Mouse (Mus musculus): Measurements from ENCODE around the gene Vps26c. TPM values are rescaled to one million over a fixed set of nuclear protein-coding genes. Genes with fewer than 3 reads are reported as not detected.
A peak's percentile ranks its signal among the peaks of the same experiment; 100 is the strongest.

Vps26c gene
- polyA plus RNA-seq, 1 experiment from 2014 or later: 52.5 TPM

GRCm38 (mm10) chr16:94536417-94537158, 10.0 kb upstream of the Vps26c start:
- Histone ChIP-seq H3K9me3 (ENCODE audit: control insufficient read depth, low read length) (no peaks in the 10 kb centered on the region), H3K27me3 (replicated peaks; ENCODE audit: control insufficient read depth, insufficient read depth, low read length) (no peaks in the 10 kb centered on the region), H3K36me3 (ENCODE audit: control insufficient read depth, insufficient read depth, low read length) (no peaks in the 10 kb centered on the region), H3K9ac (ENCODE audit: low read length) (no peak overlapping the region), H3K4me1 (replicated peaks; ENCODE audit: control insufficient read depth, insufficient read depth, low read length) (no peaks in the 10 kb centered on the region), H3K4me2 (ENCODE audit: low read length) (no peak overlapping the region), H3K27ac (ENCODE audit: low read depth) (no peak overlapping the region), H3K4me3 (ENCODE audit: low read depth, low read length) (no peak overlapping the region)
- ATAC-seq (replicated peaks; ENCODE audit: low FRiP score, low TSS enrichment, low read depth): no peak
- WGBS: 73% methylated on average over 7 of the region's 7 CpGs
- DNase-seq (ENCODE audit: low spot score): no peak

- Histone ChIP-seq H3K9ac (ENCODE audit: low read length) (no peak overlapping the region), H3K4me2 (ENCODE audit: low read length) (no peak overlapping the region), H3K4me3 (ENCODE audit: low read depth, low read length) (no peak overlapping the region), H3K27ac (ENCODE audit: low read depth) (no peak overlapping the region), H3K27me3 (replicated peaks; ENCODE audit: control insufficient read depth, insufficient read depth, low read length) (no peaks in the 10 kb centered on the region), H3K4me1 (replicated peaks; ENCODE audit: control insufficient read depth, insufficient read depth, low read length) (no peaks in the 10 kb centered on the region), H3K9me3 (ENCODE audit: control insufficient read depth, low read length) (no peaks in the 10 kb centered on the region), H3K36me3 (ENCODE audit: control insufficient read depth, insufficient read depth, low read length) (no peaks in the 10 kb centered on the region)
- 91% methylated on average over 5 of the region's 5 CpGs for WGBS
- ATAC-seq (replicated peaks; ENCODE audit: low FRiP score, low TSS enrichment, low read depth): no peak
- DNase-seq (ENCODE audit: low spot score): no peak
Observed at GRCm38 (mm10) chr16:94535716-94536115, 9.1 kb upstream of the Vps26c start.

DNA sequence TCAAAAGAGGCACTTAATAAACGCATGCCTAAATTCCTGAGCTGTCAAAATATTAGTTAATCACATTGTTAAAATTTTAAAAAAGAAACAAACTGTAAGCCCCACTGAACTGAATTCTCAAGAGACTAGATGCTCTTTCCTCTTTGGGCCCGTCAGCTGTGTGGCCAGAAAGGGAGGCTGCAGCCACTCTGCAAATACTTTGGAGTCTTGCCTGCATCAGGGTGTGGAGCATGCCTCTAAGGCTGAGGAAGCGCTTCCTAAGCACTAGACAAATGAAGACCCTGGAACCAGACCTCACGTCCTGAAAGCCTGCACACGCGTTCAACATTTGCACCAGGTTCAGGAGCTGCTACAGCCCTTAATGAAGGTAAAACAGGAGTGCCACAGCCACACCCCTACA, 7.0 kb upstream of the Vps26c start:
- H3K4me1 ChIP-seq (replicated peaks; ENCODE audit: control insufficient read depth, insufficient read depth, low read length): no peaks in the 10 kb centered on the region
- H3K4me2 ChIP-seq (ENCODE audit: low read length): no peak overlapping the region
- no peak overlapping the region for H3K9ac ChIP-seq (ENCODE audit: low read length)
- H3K36me3 ChIP-seq (ENCODE audit: control insufficient read depth, insufficient read depth, low read length): no peaks in the 10 kb centered on the region
- no peak for DNase-seq (ENCODE audit: low spot score)
- ATAC-seq (replicated peaks; ENCODE audit: low FRiP score, low TSS enrichment, low read depth): no peak
- no peak overlapping the region for H3K27ac ChIP-seq (ENCODE audit: low read depth)
- no peak overlapping the region for H3K4me3 ChIP-seq (ENCODE audit: low read depth, low read length)
- 64% methylated on average over 6 of the region's 6 CpGs for WGBS
- no peaks in the 10 kb centered on the region for H3K9me3 ChIP-seq (ENCODE audit: control insufficient read depth, low read length)
- H3K27me3 ChIP-seq (replicated peaks; ENCODE audit: control insufficient read depth, insufficient read depth, low read length): no peaks in the 10 kb centered on the region

DNA sequence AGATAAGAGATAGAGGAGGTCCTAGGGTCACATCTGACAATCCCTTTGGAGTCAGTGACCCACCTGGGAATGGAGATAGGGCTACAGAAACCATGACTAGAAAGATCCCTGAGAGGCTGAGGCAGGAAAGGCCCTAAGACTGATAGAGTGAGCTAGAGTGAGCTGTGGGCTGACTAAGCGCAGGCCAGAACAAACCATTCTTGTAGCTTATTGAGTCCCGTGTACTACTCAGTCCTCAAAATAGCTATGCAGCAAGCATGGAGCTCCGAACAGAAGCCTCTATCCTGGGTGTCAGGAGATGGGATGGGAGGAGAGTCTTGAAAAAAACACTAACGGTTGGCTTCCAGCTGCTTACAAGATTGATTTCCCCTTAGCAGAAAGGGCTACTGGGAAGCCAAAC, 4.6 kb upstream of the Vps26c start:
- ATAC-seq (replicated peaks; ENCODE audit: low FRiP score, low TSS enrichment, low read depth): no peak
- DNase-seq (ENCODE audit: low spot score): no peak
- Histone ChIP-seq H3K4me3 (ENCODE audit: low read depth, low read length) (no peak overlapping the region), H3K4me2 (ENCODE audit: low read length) (no peak overlapping the region), H3K36me3 (ENCODE audit: control insufficient read depth, insufficient read depth, low read length) (no peaks in the 10 kb centered on the region), H3K4me1 (replicated peaks; ENCODE audit: control insufficient read depth, insufficient read depth, low read length) (0 out of 2 replicates have a peak, but pooled peaks cover 7% of the 10 kb centered on the region), H3K9me3 (ENCODE audit: control insufficient read depth, low read length) (no peaks in the 10 kb centered on the region), H3K27ac (ENCODE audit: low read depth) (no peak overlapping the region), H3K9ac (ENCODE audit: low read length) (no peak overlapping the region), H3K27me3 (replicated peaks; ENCODE audit: control insufficient read depth, insufficient read depth, low read length) (no peaks in the 10 kb centered on the region)
- WGBS: 81% methylated on average over 4 of the region's 4 CpGs

GRCm38 (mm10) chr16:94527546-94527945, 916 bp upstream of the Vps26c start:
- no peak for ATAC-seq (replicated peaks; ENCODE audit: low FRiP score, low TSS enrichment, low read depth)
- H3K9ac ChIP-seq (ENCODE audit: low read length): peak overlapping the region; percentile 67
- 34% methylated on average over 3 of the region's 3 CpGs for WGBS

GRCm38 (mm10) chr16:94527152-94527534, 513 bp upstream of the Vps26c start:
- H3K4me3 ChIP-seq (ENCODE audit: low read depth, low read length): peak overlapping the region; percentile 93
- H3K36me3 ChIP-seq (ENCODE audit: control insufficient read depth, insufficient read depth, low read length): no peaks in the 10 kb centered on the region
- WGBS: 2% methylated on average over 13 of the region's 13 CpGs
- H3K4me1 ChIP-seq (replicated peaks; ENCODE audit: control insufficient read depth, insufficient read depth, low read length): peaks cover 23% of the 10 kb centered on the region
- peak overlapping the region; percentile 67 for H3K4me2 ChIP-seq (ENCODE audit: low read length)
- no peak for DNase-seq (ENCODE audit: low spot score)
- no peaks in the 10 kb centered on the region for H3K27me3 ChIP-seq (replicated peaks; ENCODE audit: control insufficient read depth, insufficient read depth, low read length)
- H3K27ac ChIP-seq (ENCODE audit: low read depth): peak overlapping the region; percentile 97
- no peaks in the 10 kb centered on the region for H3K9me3 ChIP-seq (ENCODE audit: control insufficient read depth, low read length)
- ATAC-seq (replicated peaks; ENCODE audit: low FRiP score, low TSS enrichment, low read depth): no peak
- peak overlapping the region; percentile 67 for H3K9ac ChIP-seq (ENCODE audit: low read length)

More at GRCm38 (mm10) chr16:94527546-94527945, 916 bp upstream of the Vps26c start:
- H3K27me3 ChIP-seq (replicated peaks; ENCODE audit: control insufficient read depth, insufficient read depth, low read length): no peaks in the 10 kb centered on the region
- H3K4me3 ChIP-seq (ENCODE audit: low read depth, low read length): peak overlapping the region; percentile 93
- no peaks in the 10 kb centered on the region for H3K9me3 ChIP-seq (ENCODE audit: control insufficient read depth, low read length)
- H3K4me1 ChIP-seq (replicated peaks; ENCODE audit: control insufficient read depth, insufficient read depth, low read length): peaks cover 23% of the 10 kb centered on the region
- H3K4me2 ChIP-seq (ENCODE audit: low read length): peak overlapping the region; percentile 67
- DNase-seq (ENCODE audit: low spot score): no peak
- H3K27ac ChIP-seq (ENCODE audit: low read depth): peak overlapping the region; percentile 97
- no peaks in the 10 kb centered on the region for H3K36me3 ChIP-seq (ENCODE audit: control insufficient read depth, insufficient read depth, low read length)

- no peaks in the 10 kb centered on the region for H3K36me3 ChIP-seq (ENCODE audit: control insufficient read depth, insufficient read depth, low read length)
- ATAC-seq (replicated peaks; ENCODE audit: low FRiP score, low TSS enrichment, low read depth): peak; percentile 74
- DNase-seq (ENCODE audit: low spot score): no peak
- peak overlapping the region; percentile 67 for H3K9ac ChIP-seq (ENCODE audit: low read length)
- peak overlapping the region; percentile 97 for H3K27ac ChIP-seq (ENCODE audit: low read depth)
- H3K4me3 ChIP-seq (ENCODE audit: low read depth, low read length): peak overlapping the region; percentile 93
- peak overlapping the region; percentile 82 for H3K4me2 ChIP-seq (ENCODE audit: low read length)
- H3K27me3 ChIP-seq (replicated peaks; ENCODE audit: control insufficient read depth, insufficient read depth, low read length): no peaks in the 10 kb centered on the region
- no peaks in the 10 kb centered on the region for H3K9me3 ChIP-seq (ENCODE audit: control insufficient read depth, low read length)
- peaks cover 23% of the 10 kb centered on the region for H3K4me1 ChIP-seq (replicated peaks; ENCODE audit: control insufficient read depth, insufficient read depth, low read length)
- under 1% methylated on average over 24 of the region's 24 CpGs for WGBS
Observed at GRCm38 (mm10) chr16:94525955-94526343, 681 bp downstream of the Vps26c start.

DNA sequence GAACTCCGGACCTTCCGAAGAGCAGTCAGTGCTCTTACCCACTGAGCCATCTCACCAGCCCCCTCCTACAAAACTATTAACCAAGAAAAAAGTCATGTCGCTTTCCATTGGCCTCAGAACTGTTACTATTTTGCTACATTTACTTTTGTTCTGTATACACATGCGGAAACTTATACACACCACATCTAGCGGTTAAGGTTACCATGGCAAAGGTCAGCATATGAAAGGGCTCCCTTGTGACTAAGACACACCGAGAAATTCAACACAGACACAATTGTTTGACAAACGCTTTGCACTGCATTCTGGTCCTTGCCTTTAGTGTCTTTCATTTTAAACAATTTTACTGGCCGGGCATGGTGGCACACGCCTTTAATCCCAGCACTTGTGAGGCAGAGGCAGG, 1.9 kb downstream of the Vps26c start:
- Histone ChIP-seq H3K27ac (ENCODE audit: low read depth) (no peak overlapping the region), H3K36me3 (ENCODE audit: control insufficient read depth, insufficient read depth, low read length) (no peaks in the 10 kb centered on the region), H3K27me3 (replicated peaks; ENCODE audit: control insufficient read depth, insufficient read depth, low read length) (no peaks in the 10 kb centered on the region), H3K4me2 (ENCODE audit: low read length) (no peak overlapping the region), H3K9me3 (ENCODE audit: control insufficient read depth, low read length) (no peaks in the 10 kb centered on the region), H3K4me3 (ENCODE audit: low read depth, low read length) (no peak overlapping the region), H3K9ac (ENCODE audit: low read length) (no peak overlapping the region), H3K4me1 (replicated peaks; ENCODE audit: control insufficient read depth, insufficient read depth, low read length) (peaks cover 30% of the 10 kb centered on the region)
- no peak for ATAC-seq (replicated peaks; ENCODE audit: low FRiP score, low TSS enrichment, low read depth)
- no peak for DNase-seq (ENCODE audit: low spot score)
- 80% methylated on average over 9 of the region's 9 CpGs for WGBS
